Mouse (Mus musculus) embryonic facial prominence, embryonic 13.5 days (tissue): ENCODE measurements around the gene 1700012B09Rik. TPM values are rescaled to one million over a fixed set of nuclear protein-coding genes. Genes with fewer than 3 reads are reported as not detected.

ENCODE experiments used
- ATAC-seq: fragments of 200-750 bp; cut with Nextera tagmentation; 2 replicates; pipeline ENCODE4 v1.8.0; 2017; ENCODE audit warnings: low read depth; ENCODE audit not compliant: insufficient number of reproducible peaks, insufficient read depth, low FRiP score, low TSS enrichment
- H3K27ac ChIP-seq: fragments of 300-500 bp; sonication (generic); 2 replicates; pipeline ENCODE4 v1.5.1; 2015; ENCODE audit warnings: moderate library complexity, mild to moderate bottlenecking, inconsistent platforms
- H3K27me3 ChIP-seq: fragments of 300-500 bp; sonication (generic); 2 replicates; pipeline ENCODE4 v1.6.1; 2015; ENCODE audit warnings: mild to moderate bottlenecking, inconsistent platforms
- H3K36me3 ChIP-seq: fragments of 300-500 bp; sonication (generic); 2 replicates; pipeline ENCODE4 v1.6.1; 2015; ENCODE audit warnings: mild to moderate bottlenecking, inconsistent platforms
- H3K4me1 ChIP-seq: fragments of 300-500 bp; sonication (generic); 2 replicates; pipeline ENCODE4 v1.6.1; 2015; ENCODE audit warnings: inconsistent platforms
- H3K4me2 ChIP-seq: fragments of 300-500 bp; sonication (generic); 2 replicates; pipeline ENCODE4 v1.6.1; 2015; ENCODE audit warnings: moderate library complexity, mild to moderate bottlenecking, inconsistent platforms
- H3K4me3 ChIP-seq: fragments of 300-500 bp; sonication (generic); 2 replicates; pipeline ENCODE4 v1.5.1; 2015; ENCODE audit warnings: mild to moderate bottlenecking, inconsistent platforms
- H3K9ac ChIP-seq: fragments of 300-500 bp; sonication (generic); 2 replicates; pipeline ENCODE4 v1.6.1; 2015; ENCODE audit warnings: mild to moderate bottlenecking, inconsistent platforms
- H3K9me3 ChIP-seq: fragments of 300-500 bp; sonication (generic); 2 replicates; pipeline ENCODE4 v1.6.1; 2016; ENCODE audit warnings: inconsistent platforms
- WGBS: fragments of 180-500 bp; shearing (Covaris S2); methylation state at CpG from one replicate; pipeline ENCODE4 v1.1.7; 2015; ENCODE audit warnings: mixed read lengths; 5-methylcytosine and 5-hydroxymethylcytosine counted together
- polyA plus RNA-seq: library from polyadenylated mRNA; unstranded; fragments of >200 nt; fragmentation: Nextera tagmentation; extraction: Ambion mirVana; gene quantifications from 2 replicates; pipeline ENCODE4 v1.2.1, GENCODE M21; 2015

1700012B09Rik gene
- polyA plus RNA-seq, 1 experiment from 2014 or later, result not detected

DNA sequence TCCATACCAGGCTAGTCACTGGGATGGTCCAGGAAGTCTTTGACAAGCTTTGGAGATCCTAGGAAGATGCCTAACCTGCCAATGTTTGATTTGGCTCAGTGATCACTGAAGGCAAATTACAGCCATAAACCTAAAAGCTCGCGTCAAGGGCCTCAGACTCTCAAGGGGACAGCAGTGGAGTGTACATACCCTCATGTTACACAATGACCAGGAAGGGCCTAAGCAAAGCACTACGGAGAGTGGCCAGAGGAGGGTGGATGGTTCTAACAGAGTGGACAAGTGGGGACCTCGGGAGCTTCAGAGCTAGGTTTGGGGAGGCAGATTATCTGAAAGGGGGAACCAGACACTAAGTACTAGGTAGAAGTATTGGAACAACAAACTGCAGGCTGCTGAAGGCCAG is 44.2 kb downstream of the 1700012B09Rik start:
- no peak overlapping the region for H3K9ac ChIP-seq
- WGBS, result 93% methylated on average over 4 of the region's 4 CpGs
- no peak overlapping the region for H3K4me3 ChIP-seq
- H3K27me3 ChIP-seq, result no peaks in the 10 kb centered on the region
- H3K4me2 ChIP-seq, result no peak overlapping the region
- H3K4me1 ChIP-seq, result peaks cover 4% of the 10 kb centered on the region; the same call in 1 of the 2 replicates
- no peaks in the 10 kb centered on the region for H3K36me3 ChIP-seq
- no peak for ATAC-seq
- H3K9me3 ChIP-seq, result no peaks in the 10 kb centered on the region
- H3K27ac ChIP-seq, result no peak overlapping the region

- Histone ChIP-seq H3K27ac (no peak overlapping the region), H3K9me3 (no peaks in the 10 kb centered on the region), H3K36me3 (no peaks in the 10 kb centered on the region), H3K9ac (no peak overlapping the region), H3K4me1 (peaks cover 2% of the 10 kb centered on the region; the same call in 1 of the 2 replicates), H3K27me3 (no peaks in the 10 kb centered on the region), H3K4me3 (no peak overlapping the region), H3K4me2 (no peak overlapping the region)
- ATAC-seq, result no peak
- WGBS, result 82% methylated on average over 6 of the region's 6 CpGs
These were observed 44.8 kb downstream of the 1700012B09Rik start for GRCm38 (mm10) chr9:14726005-14726404.

GRCm38 (mm10) chr9:14724755-14725420 is 45.9 kb downstream of the 1700012B09Rik start:
- H3K9me3 ChIP-seq, result no peaks in the 10 kb centered on the region
- H3K4me2 ChIP-seq, result no peak overlapping the region
- H3K4me3 ChIP-seq, result no peak overlapping the region
- H3K36me3 ChIP-seq, result no peaks in the 10 kb centered on the region
- no peak overlapping the region for H3K9ac ChIP-seq
- no peaks in the 10 kb centered on the region for H3K4me1 ChIP-seq
- no peak overlapping the region for H3K27ac ChIP-seq
- no peak for ATAC-seq
- WGBS, result 66% methylated on average over 5 of the region's 5 CpGs
- no peaks in the 10 kb centered on the region for H3K27me3 ChIP-seq

DNA sequence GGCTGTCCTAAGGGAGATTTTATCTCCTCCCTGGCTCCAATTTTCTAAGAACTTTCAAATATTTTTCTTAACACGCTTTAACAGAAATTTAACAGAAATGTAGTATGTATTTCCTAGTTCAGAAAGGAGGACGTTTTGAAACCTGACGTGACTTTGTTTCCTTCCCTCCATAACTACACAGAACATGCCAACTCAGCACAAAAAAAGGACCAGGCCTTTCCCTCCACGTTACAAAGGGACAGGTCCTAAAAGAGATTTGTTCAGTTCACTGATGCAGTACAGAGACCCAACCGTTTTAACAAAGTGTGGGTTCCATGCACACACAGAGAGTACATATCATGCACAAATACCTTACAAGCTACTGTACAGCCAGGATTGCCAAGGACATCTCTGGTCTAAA is 49.2 kb downstream of the 1700012B09Rik start:
- Histone ChIP-seq H3K9me3 (no peaks in the 10 kb centered on the region), H3K9ac (no peak overlapping the region), H3K36me3 (no peaks in the 10 kb centered on the region), H3K4me3 (no peak overlapping the region), H3K27me3 (no peaks in the 10 kb centered on the region), H3K27ac (no peak overlapping the region), H3K4me2 (no peak overlapping the region), H3K4me1 (no peaks in the 10 kb centered on the region)
- 73% methylated on average over 5 of the region's 5 CpGs for WGBS
- ATAC-seq, result no peak

DNA sequence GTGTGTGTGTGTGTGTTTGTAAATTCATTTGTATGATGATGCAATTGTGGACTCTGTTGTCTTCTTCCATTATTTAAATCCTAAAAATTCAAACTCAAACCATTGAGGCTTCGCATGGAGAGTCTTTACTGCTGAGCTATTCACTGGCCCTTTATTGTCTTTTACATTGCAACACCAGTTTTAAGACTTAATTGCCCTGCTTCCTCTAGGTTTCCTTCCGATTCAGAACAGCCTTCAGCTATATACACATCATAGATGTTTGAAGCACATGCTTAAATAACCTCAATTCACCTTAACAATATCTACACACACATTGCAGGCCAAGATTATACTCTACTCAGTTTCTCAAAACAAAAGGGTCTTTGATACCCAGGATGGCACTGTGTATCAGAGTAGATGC is 50.4 kb downstream of the 1700012B09Rik start:
- Histone ChIP-seq H3K27me3 (no peaks in the 10 kb centered on the region), H3K4me2 (no peak overlapping the region), H3K36me3 (no peaks in the 10 kb centered on the region), H3K4me3 (no peak overlapping the region), H3K4me1 (no peaks in the 10 kb centered on the region), H3K27ac (no peak overlapping the region), H3K9ac (no peak overlapping the region), H3K9me3 (no peaks in the 10 kb centered on the region)
- 43% methylated on average over 2 of the region's 2 CpGs for WGBS
- no peak for ATAC-seq

DNA sequence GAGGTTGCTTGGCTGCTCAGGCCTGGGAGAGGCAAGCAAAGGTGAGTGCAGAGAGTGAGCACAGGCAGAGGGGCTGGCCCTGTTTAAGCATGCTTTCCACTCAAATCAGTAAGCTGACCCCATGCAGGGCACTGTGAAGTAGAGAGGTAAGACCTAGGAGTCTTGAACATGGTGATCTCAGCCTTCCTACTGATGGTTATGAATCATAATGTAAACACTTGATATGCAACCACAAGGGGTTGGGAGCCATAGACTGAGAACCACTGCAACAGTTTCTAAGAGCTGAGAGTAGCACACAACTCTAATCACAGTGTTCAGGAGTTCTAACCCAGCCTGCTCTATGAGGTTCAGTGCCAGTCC is 52.5 kb downstream of the 1700012B09Rik start:
- no peak for ATAC-seq
- Histone ChIP-seq H3K4me1 (no peaks in the 10 kb centered on the region), H3K36me3 (no peaks in the 10 kb centered on the region), H3K4me3 (no peak overlapping the region), H3K27me3 (no peaks in the 10 kb centered on the region), H3K27ac (no peak overlapping the region), H3K9me3 (no peaks in the 10 kb centered on the region), H3K9ac (no peak overlapping the region), H3K4me2 (no peak overlapping the region)

DNA sequence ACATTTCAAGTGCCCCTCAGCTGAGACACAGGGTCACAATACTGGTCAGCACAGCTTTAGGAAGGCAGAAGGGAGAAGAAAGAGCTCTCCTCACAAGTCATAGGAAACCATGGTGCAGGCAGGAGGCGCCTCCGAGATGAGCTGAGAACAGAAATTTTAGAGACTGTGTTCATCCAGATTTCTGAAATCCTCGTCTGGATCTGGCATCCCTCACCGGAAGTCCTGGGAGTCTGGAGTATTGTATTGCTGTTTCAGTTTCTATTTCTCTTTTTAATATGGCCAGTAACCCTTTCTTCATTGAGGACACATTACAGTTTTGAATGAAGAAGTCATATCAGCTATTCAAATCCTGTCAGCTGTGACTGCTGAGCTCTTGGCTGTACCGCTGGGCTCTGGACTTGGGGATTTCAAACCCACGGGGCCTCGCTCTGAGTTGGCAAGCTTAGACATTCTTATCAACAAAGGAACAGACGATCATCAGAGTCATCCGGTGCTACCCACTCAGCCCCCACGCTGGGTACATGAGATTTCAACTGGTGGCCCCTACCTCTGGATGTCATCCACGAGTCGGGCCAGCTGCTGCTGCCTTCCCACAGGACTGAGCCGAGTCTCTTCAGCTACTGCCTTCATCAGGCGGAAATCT is 53.0 kb downstream of the 1700012B09Rik start:
- Histone ChIP-seq H3K27ac (no peak overlapping the region), H3K9me3 (no peaks in the 10 kb centered on the region), H3K27me3 (no peaks in the 10 kb centered on the region), H3K4me2 (no peak overlapping the region), H3K4me3 (no peak overlapping the region), H3K36me3 (no peaks in the 10 kb centered on the region), H3K4me1 (no peaks in the 10 kb centered on the region), H3K9ac (no peak overlapping the region)
- no peak for ATAC-seq
- WGBS, result 62% methylated on average over 14 of the region's 14 CpGs

- H3K27me3 ChIP-seq, result no peaks in the 10 kb centered on the region
- no peak overlapping the region for H3K4me2 ChIP-seq
- no peak overlapping the region for H3K27ac ChIP-seq
- no peaks in the 10 kb centered on the region for H3K4me1 ChIP-seq
- WGBS, result 90% methylated on average over 15 of the region's 15 CpGs
- H3K9ac ChIP-seq, result no peak overlapping the region
- H3K36me3 ChIP-seq, result no peaks in the 10 kb centered on the region
- H3K4me3 ChIP-seq, result no peak overlapping the region
- H3K9me3 ChIP-seq, result no peaks in the 10 kb centered on the region
- ATAC-seq, result no peak
These were observed 55.6 kb downstream of the 1700012B09Rik start for GRCm38 (mm10) chr9:14715258-14715657.

- Histone ChIP-seq H3K27me3 (no peaks in the 10 kb centered on the region), H3K4me1 (peaks cover under 1% of the 10 kb centered on the region; the same call in 1 of the 2 replicates), H3K4me2 (no peak overlapping the region), H3K4me3 (no peak overlapping the region), H3K36me3 (no peaks in the 10 kb centered on the region), H3K27ac (no peak overlapping the region), H3K9ac (no peak overlapping the region), H3K9me3 (no peaks in the 10 kb centered on the region)
- 88% methylated on average over 3 of the region's 3 CpGs for WGBS
- no peak for ATAC-seq
These were observed 59.9 kb downstream of the 1700012B09Rik start for GRCm38 (mm10) chr9:14710910-14711309.

Other genes with a start within 250 kb of the 1700012B09Rik start
- gene Amotl1, start 126.0 kb downstream of the 1700012B09Rik start, polyA plus RNA-seq, result 35.4 and 35.5 TPM in 2 replicates
- gene Piwil4, start 30.3 kb downstream of the 1700012B09Rik start, polyA plus RNA-seq, result not detected in 2 replicates
- 2.0 and 2.7 TPM in 2 replicates for gene Fut4, start 18.6 kb downstream of the 1700012B09Rik start, polyA plus RNA-seq
- gene Mre11a, start 13.6 kb upstream of the 1700012B09Rik start, polyA plus RNA-seq, result 27.9 and 29.2 TPM in 2 replicates
- gene Ankrd49, start 13.8 kb upstream of the 1700012B09Rik start, polyA plus RNA-seq, result 51.5 and 52.0 TPM in 2 replicates
- gene Gpr83, start 89.2 kb upstream of the 1700012B09Rik start, polyA plus RNA-seq, result 0.19 and 0.27 TPM in 2 replicates
- 0.44 TPM in 1 of 2 replicates, not detected in the other for gene Izumo1r, start 132.9 kb upstream of the 1700012B09Rik start, polyA plus RNA-seq